Mouse (Mus musculus) hindbrain, embryonic 16.5 days (tissue): Measurements from ENCODE around the gene Olfr101. TPM values are rescaled to one million over a fixed set of nuclear protein-coding genes. Genes with fewer than 3 reads are reported as not detected.

Experiments used
- ATAC-seq: fragments of 200-750 bp; cut with Nextera tagmentation; 2 replicates; pipeline ENCODE4 v1.8.0; 2017; ENCODE audit warnings: moderate TSS enrichment, moderate library complexity
- H3K27ac ChIP-seq: fragments of 300-500 bp; sonication (generic); 2 replicates; pipeline ENCODE4 v1.5.1; 2014; ENCODE audit warnings: low read depth, mild to moderate bottlenecking, control low read depth, low read length, moderate library complexity
- H3K27me3 ChIP-seq: fragments of 300-500 bp; sonication (generic); replicated peaks from 2 replicates; pipeline ENCODE4 v1.6.1; 2014; ENCODE audit warnings: low read length; ENCODE audit not compliant: control insufficient read depth, insufficient read depth
- H3K36me3 ChIP-seq: fragments of 300-500 bp; sonication (generic); 2 replicates; pipeline ENCODE4 v1.6.1; 2014; ENCODE audit warnings: mild to moderate bottlenecking, low read length, moderate library complexity, mixed read lengths; ENCODE audit not compliant: control insufficient read depth, insufficient read depth
- H3K4me1 ChIP-seq: fragments of 300-500 bp; sonication (generic); 2 replicates; pipeline ENCODE4 v1.6.1; 2014; ENCODE audit warnings: low read depth, low read length; ENCODE audit not compliant: control insufficient read depth, insufficient read depth
- H3K4me2 ChIP-seq: fragments of 300-500 bp; sonication (generic); 2 replicates; pipeline ENCODE4 v1.6.1; 2014; ENCODE audit warnings: mild to moderate bottlenecking, low read length, control low read depth, moderate library complexity
- H3K4me3 ChIP-seq: fragments of 300-500 bp; sonication (generic); 2 replicates; pipeline ENCODE4 v1.5.1; 2014; ENCODE audit warnings: mild to moderate bottlenecking, low read length, control low read depth, moderate library complexity
- H3K9ac ChIP-seq: fragments of 300-500 bp; sonication (generic); 2 replicates; pipeline ENCODE4 v1.6.1; 2014; ENCODE audit warnings: low read depth, mild to moderate bottlenecking, control low read depth, low read length, moderate library complexity
- H3K9me3 ChIP-seq: fragments of 300-500 bp; sonication (generic); 2 replicates; pipeline ENCODE4 v1.6.1; 2014; ENCODE audit warnings: mild to moderate bottlenecking, low read length, moderate library complexity; ENCODE audit not compliant: control insufficient read depth
- WGBS: fragments of 180-500 bp; shearing (Covaris S2); extraction: QIAGEN DNeasy Blood & Tissue Kit; methylation state at CpG from one replicate; pipeline ENCODE4 v1.1.7; 2014; 5-methylcytosine and 5-hydroxymethylcytosine counted together
- polyA plus RNA-seq: library from polyadenylated mRNA; unstranded; fragments of >200 nt; fragmentation: Nextera tagmentation; extraction: Ambion mirVana; gene quantifications from 2 replicates; pipeline ENCODE4 v1.2.1, GENCODE M21; 2015

Gene Olfr101
- polyA plus RNA-seq = not detected in 2 replicates

DNA sequence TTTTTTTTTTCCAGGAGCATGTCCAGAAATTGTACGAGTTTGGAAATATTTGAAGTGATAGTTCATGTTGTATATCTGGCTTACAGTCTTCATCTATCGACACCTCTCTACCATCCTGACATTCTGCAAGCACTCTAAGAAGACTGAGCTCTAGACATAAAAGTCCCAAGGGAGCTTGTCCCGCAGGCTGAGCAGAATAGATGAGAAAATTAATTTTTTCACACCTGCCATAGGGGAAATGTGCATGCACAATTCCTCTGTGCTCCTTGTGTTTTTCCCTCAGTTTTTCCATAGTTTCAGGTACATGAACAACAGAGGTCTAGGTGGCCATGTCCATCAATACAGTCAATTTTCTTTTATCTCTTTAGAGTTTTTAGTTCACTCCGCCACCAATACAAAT lies at the start of gene Olfr101:
Gene Olfr101, minus strand, starts transcription at position 101 of the 400 bp plus-strand sequence.
- no peak for ATAC-seq
- Histone ChIP-seq H3K9me3 (no peaks in the 10 kb centered on the region), H3K9ac (no peak within 1 kb of the TSS), H3K27me3 (no peaks in the 10 kb centered on the region), H3K36me3 (no peaks in the 10 kb centered on the region), H3K4me2 (no peak within 1 kb of the TSS), H3K4me3 (no peak within 1 kb of the TSS), H3K27ac (no peak within 1 kb of the TSS), H3K4me1 (no peaks in the 10 kb centered on the region)
- WGBS = 79% methylated on average over 4 of the region's 4 CpGs

DNA sequence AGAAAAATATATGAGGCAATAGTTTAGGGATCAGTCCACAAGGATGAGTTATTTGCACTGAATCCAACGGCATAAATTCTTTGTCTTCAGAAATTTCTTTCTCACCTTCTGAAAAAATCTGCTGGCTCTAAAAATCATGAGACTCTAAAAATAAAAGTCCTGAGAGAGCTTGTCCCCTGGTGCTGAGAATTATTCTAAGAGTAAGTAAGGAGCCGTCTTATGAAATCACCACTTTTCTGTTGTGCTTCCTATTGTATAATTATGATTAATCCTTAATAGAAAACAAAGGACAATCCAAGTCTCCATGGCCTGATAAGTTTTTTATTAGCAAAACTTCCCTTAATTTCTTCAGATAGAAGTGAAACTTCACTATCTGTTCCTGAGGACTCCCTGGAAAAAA lies 35.5 kb upstream of the Olfr101 start, which contains the start of gene Olfr103:
Gene Olfr103, minus strand, starts transcription at position 101 of the 400 bp plus-strand sequence.
- ATAC-seq = no peak
- Histone ChIP-seq H3K4me1 (no peaks in the 10 kb centered on the region), H3K9ac (no peak within 1 kb of the TSS), H3K4me2 (no peak within 1 kb of the TSS), H3K36me3 (no peaks in the 10 kb centered on the region), H3K27me3 (no peaks in the 10 kb centered on the region), H3K4me3 (no peak within 1 kb of the TSS), H3K27ac (no peak within 1 kb of the TSS), H3K9me3 (no peaks in the 10 kb centered on the region)
- WGBS = 93% methylated on average over 2 of the region's 2 CpGs

DNA sequence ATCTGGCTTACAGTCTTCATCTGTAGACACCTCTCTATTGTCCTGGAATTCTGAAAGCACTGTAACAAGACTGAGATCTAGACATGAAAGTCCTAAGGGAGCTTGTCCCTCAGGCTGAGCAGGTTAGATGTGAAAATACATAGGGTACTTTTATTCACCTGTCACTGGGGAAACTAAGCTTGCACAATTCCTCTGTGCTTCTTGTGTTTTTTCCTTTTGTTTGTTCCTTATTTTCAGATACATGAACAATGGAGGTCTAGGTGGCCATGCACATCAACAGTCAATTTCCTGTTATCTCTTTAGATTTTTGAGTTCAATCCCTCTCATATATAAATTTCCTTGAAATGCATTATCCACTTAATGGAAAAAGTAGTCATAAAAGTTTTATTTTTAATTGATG lies 12.8 kb upstream of the Olfr101 start, which contains the start of gene Olfr102:
Gene Olfr102, minus strand, starts transcription at position 101 of the 400 bp plus-strand sequence.
- ATAC-seq = no peak
- Histone ChIP-seq H3K27me3 (no peaks in the 10 kb centered on the region), H3K4me3 (no peak within 1 kb of the TSS), H3K27ac (no peak within 1 kb of the TSS), H3K9ac (no peak within 1 kb of the TSS), H3K4me1 (no peaks in the 10 kb centered on the region), H3K4me2 (no peak within 1 kb of the TSS), H3K9me3 (no peaks in the 10 kb centered on the region), H3K36me3 (no peaks in the 10 kb centered on the region)

DNA sequence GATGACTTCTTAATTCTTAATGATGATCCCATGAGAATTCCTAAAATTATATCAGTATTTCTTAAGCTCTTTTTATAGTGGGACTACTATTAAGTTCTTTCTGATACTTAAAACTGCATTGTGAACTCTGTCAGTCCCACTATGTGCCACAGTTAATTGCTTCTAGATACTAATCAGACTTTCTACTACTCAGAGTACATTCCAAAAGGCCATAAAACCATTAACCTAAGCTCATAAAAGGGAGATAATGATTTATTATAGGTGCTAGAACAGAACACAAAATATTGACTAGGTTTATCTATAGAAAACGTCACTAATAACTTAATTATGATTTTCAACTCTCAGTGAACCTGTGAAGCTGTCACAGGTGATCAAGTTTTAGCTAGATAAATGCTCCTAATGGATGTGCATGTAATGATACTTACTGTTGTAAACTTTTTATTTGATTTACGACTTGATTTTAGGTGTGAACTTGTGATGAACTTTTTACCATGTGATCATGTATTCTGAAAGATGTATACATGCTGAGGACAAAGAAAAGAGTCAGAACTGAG lies 6.1 kb upstream of the Olfr101 start:
- ATAC-seq = no peak
- H3K9me3 ChIP-seq = no peaks in the 10 kb centered on the region
- H3K36me3 ChIP-seq = no peaks in the 10 kb centered on the region
- H3K4me1 ChIP-seq = no peaks in the 10 kb centered on the region
- WGBS = 57% methylated on average over 2 of the region's 2 CpGs
- no peak overlapping the region for H3K9ac ChIP-seq
- H3K27me3 ChIP-seq = no peaks in the 10 kb centered on the region
- no peak overlapping the region for H3K27ac ChIP-seq
- H3K4me3 ChIP-seq = no peak overlapping the region
- H3K4me2 ChIP-seq = no peak overlapping the region

DNA sequence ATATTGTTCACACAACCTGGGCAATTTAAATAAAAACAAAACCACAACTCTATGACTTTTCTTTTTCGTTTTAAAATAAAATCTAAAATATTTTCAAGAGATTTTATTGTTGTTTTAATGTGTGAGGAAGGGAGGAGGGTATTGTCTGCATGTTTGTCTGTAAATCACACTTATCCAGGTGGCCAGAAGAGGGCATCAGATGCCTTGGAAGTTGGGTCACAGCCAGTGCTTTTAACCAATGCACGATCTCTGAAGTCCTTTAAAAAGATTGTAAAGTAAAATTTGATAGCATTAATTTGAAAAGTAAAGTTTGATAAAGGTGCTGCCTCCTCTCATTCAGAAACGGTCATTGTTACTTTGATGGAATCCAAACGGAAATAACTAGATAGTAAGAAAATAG lies 4.4 kb upstream of the Olfr101 start:
- no peak overlapping the region for H3K4me3 ChIP-seq
- no peak overlapping the region for H3K9ac ChIP-seq
- H3K27ac ChIP-seq = no peak overlapping the region
- ATAC-seq = no peak
- no peak overlapping the region for H3K4me2 ChIP-seq
- no peaks in the 10 kb centered on the region for H3K9me3 ChIP-seq
- H3K27me3 ChIP-seq = no peaks in the 10 kb centered on the region
- WGBS = 50% methylated on average over 4 of the region's 4 CpGs
- H3K4me1 ChIP-seq = no peaks in the 10 kb centered on the region
- no peaks in the 10 kb centered on the region for H3K36me3 ChIP-seq

DNA sequence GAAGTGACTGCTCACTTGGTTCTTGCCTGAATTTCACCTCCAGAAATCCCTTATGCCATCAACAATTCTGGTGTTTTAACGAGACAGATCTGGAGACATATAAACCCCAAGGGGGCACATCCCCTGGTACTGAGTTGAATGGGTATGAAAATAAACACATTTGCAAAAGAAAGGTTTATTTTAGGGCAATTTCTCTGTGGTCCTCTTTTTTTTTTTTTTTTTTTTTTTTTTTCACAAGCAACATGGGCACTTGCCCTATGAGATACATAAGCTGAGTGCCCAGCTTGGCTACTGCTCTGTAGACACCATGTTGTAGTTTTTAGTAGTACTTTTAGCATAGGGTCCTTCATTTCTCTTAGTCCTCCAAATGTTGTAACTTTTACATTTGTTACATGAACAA lies 20.8 kb downstream of the Olfr101 start, which contains the start of gene Olfr99:
Gene Olfr99, minus strand, starts transcription at position 101 of the 400 bp plus-strand sequence.
- WGBS = 77% methylated on average over 1 of the region's 1 CpGs
- no peak within 1 kb of the TSS for H3K27ac ChIP-seq

DNA sequence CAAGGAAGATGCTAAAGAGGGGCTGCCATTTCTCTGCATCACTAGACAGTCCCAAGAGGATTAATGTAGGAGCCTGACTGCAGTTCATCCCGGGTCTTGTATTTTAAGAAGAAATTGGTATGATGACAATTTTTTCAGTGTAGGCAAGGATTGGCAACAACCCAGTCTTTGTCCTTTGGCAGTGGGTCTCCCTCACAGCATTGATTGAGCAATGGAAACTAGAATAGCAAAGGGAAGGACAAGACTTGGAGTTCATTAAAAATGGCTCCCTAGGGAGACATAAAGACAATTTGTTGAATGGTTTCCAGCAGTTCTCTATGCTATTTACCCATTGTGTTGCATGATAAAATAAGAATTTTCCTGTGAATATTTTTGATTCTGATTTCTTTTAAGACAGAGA lies 23.8 kb downstream of the Olfr101 start:
- Histone ChIP-seq H3K4me1 (no peaks in the 10 kb centered on the region), H3K9me3 (no peaks in the 10 kb centered on the region), H3K9ac (no peak overlapping the region), H3K27ac (no peak overlapping the region), H3K4me3 (no peak overlapping the region), H3K27me3 (no peaks in the 10 kb centered on the region), H3K4me2 (no peak overlapping the region), H3K36me3 (no peaks in the 10 kb centered on the region)
- WGBS = 65% methylated on average over 1 of the region's 1 CpGs
- ATAC-seq = no peak

More for the DNA sequence above, 20.8 kb downstream of the Olfr101 start, which contains the start of gene Olfr99:
- Histone ChIP-seq H3K4me1 (no peaks in the 10 kb centered on the region), H3K9ac (no peak within 1 kb of the TSS), H3K27me3 (no peaks in the 10 kb centered on the region), H3K4me2 (no peak within 1 kb of the TSS), H3K36me3 (no peaks in the 10 kb centered on the region), H3K4me3 (no peak within 1 kb of the TSS), H3K9me3 (no peaks in the 10 kb centered on the region)
- ATAC-seq = no peak

DNA sequence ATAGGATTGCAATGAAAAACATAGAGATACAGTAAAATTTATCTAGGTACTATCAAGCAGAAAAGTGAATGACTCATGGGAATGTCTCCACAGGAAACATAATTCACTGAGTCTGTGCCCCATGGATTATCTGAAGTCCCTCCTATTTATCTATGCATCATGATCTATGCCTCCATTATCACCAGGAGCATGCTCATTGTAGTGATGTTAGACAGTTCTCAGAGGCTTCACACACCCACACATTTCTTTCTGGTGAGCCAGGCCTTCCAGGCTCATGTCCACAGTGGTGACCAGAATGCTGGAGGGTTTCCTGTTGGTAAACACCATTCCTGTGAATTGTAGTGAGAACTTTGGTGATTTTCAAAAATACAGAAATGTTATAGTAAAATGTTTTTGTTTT lies 27.5 kb downstream of the Olfr101 start:
- Histone ChIP-seq H3K4me3 (no peak overlapping the region), H3K36me3 (no peaks in the 10 kb centered on the region), H3K9ac (no peak overlapping the region), H3K9me3 (no peaks in the 10 kb centered on the region), H3K27ac (no peak overlapping the region), H3K27me3 (no peaks in the 10 kb centered on the region), H3K4me1 (no peaks in the 10 kb centered on the region), H3K4me2 (no peak overlapping the region)
- ATAC-seq = no peak

DNA sequence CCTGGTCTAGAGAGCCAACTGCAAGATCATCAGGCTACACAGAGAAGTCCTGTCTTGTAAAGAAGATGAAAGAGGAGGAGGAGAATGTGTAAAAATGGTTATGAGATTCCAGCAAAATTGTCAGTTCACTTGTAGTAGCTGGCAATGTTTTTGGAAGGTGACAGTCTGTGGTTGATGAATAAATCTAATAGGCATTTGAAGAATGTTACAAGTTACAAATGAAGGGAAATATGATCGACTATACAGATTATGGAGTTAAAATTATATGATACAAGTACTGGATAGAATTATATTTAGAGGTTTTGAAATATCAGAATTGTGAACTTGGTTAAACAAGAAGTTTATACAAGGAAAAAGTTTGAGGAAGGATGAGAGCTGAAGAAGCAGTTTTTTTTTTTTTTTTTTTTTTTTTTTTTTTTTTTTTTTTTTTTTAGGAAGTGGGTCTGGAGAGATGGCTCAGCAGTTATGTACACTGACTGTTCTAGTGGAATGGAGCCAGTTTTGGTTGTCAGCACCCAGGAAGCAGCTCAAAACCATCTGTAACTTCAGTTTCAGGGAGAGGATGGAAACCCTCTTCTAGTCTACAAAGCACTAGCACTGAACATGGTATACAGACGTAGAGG lies 28.4 kb downstream of the Olfr101 start:
- H3K4me2 ChIP-seq = no peak overlapping the region
- H3K36me3 ChIP-seq = no peaks in the 10 kb centered on the region
- no peak overlapping the region for H3K27ac ChIP-seq
- ATAC-seq = no peak
- no peak overlapping the region for H3K9ac ChIP-seq
- H3K9me3 ChIP-seq = no peaks in the 10 kb centered on the region
- H3K27me3 ChIP-seq = no peaks in the 10 kb centered on the region
- WGBS = 85% methylated on average over 2 of the region's 2 CpGs
- H3K4me1 ChIP-seq = no peaks in the 10 kb centered on the region
- no peak overlapping the region for H3K4me3 ChIP-seq
